Mouse (Mus musculus) midbrain, postnatal 0 days (tissue): ENCODE measurements around the gene Scd4. TPM values are rescaled to one million over a fixed set of nuclear protein-coding genes. Genes with fewer than 3 reads are reported as not detected.

ENCODE experiments used
- ATAC-seq: fragments of 200-750 bp; cut with Nextera tagmentation; 2 replicates; pipeline ENCODE4 v1.8.0; 2017; ENCODE audit warnings: moderate number of reproducible peaks, mild to moderate bottlenecking, moderate TSS enrichment, moderate library complexity; ENCODE audit not compliant: low FRiP score
- DNase-seq: peaks from one replicate; pipeline ENCODE4 v3.0.0-alpha.2; 2015; ENCODE audit warnings: low spot score
- H3K27ac ChIP-seq: fragments of 300-500 bp; sonication (generic); 2 replicates; pipeline ENCODE4 v1.5.1; 2014; ENCODE audit warnings: low read depth, mild to moderate bottlenecking, low read length, mixed read lengths
- H3K27me3 ChIP-seq: fragments of 300-500 bp; sonication (generic); 2 replicates; pipeline ENCODE4 v1.6.1; 2014; ENCODE audit warnings: low read length, control low read depth, mixed read lengths; ENCODE audit not compliant: insufficient read depth
- H3K36me3 ChIP-seq: fragments of 300-500 bp; sonication (generic); 2 replicates; pipeline ENCODE4 v1.6.1; 2014; ENCODE audit warnings: low read length, control low read depth, mixed read lengths; ENCODE audit not compliant: insufficient read depth
- H3K4me1 ChIP-seq: fragments of 300-500 bp; sonication (generic); 2 replicates; pipeline ENCODE4 v1.6.1; 2014; ENCODE audit warnings: mild to moderate bottlenecking, control low read depth, antibody characterized with exemption, low read length, mixed read lengths; ENCODE audit not compliant: insufficient read depth
- H3K4me2 ChIP-seq: fragments of 300-500 bp; sonication (generic); 2 replicates; pipeline ENCODE4 v1.6.1; 2014; ENCODE audit warnings: low read depth, mild to moderate bottlenecking, low read length, mixed read lengths; ENCODE audit not compliant: poor library complexity, severe bottlenecking
- H3K4me3 ChIP-seq: fragments of 300-500 bp; sonication (generic); 2 replicates; pipeline ENCODE4 v1.5.1; 2014; ENCODE audit warnings: low read depth, mild to moderate bottlenecking, low read length, moderate library complexity
- H3K9ac ChIP-seq: fragments of 300-500 bp; sonication (generic); replicated peaks from 2 replicates; pipeline ENCODE4 v1.6.1; 2014; ENCODE audit warnings: mild to moderate bottlenecking, low read length, moderate library complexity, mixed read lengths; ENCODE audit not compliant: poor library complexity, severe bottlenecking
- H3K9me3 ChIP-seq: fragments of 300-500 bp; sonication (generic); 2 replicates; pipeline ENCODE4 v1.6.1; 2016; ENCODE audit warnings: low read length, control low read depth
- CTCF ChIP-seq: IDR thresholded peaks from 2 replicates; pipeline ENCODE4 v1.5.1; 2016; ENCODE audit warnings: antibody characterized with exemption, mild to moderate bottlenecking
- WGBS: fragments of 180-500 bp; shearing (Covaris S2); extraction: QIAGEN DNeasy Blood & Tissue Kit; methylation state at CpG from one replicate; pipeline ENCODE4 v1.1.7; 2014; 5-methylcytosine and 5-hydroxymethylcytosine counted together
- polyA plus RNA-seq: library from polyadenylated mRNA; unstranded; fragments of >200 nt; fragmentation: Nextera tagmentation; extraction: Ambion mirVana; gene quantifications from 2 replicates; pipeline ENCODE4 v1.2.1, GENCODE M21; 2015
- total RNA-seq: library from RNA; depleted of rRNA; stranded (reverse); fragments of >200 nt; gene quantifications from 2 replicates; pipeline ENCODE4 v1.2.3, GENCODE M21; 2014; rRNA removed

Gene Scd4
- total RNA-seq: 0.33 and 0.44 TPM in 2 replicates
- polyA plus RNA-seq: 0.17 TPM in 1 of 2 replicates, not detected in the other

- Histone ChIP-seq H3K9ac (no peak within 1 kb of the TSS), H3K27me3 (no peaks in the 10 kb centered on the region), H3K9me3 (no peaks in the 10 kb centered on the region), H3K27ac (no peak within 1 kb of the TSS), H3K4me1 (no peaks in the 10 kb centered on the region), H3K4me2 (no peak within 1 kb of the TSS), H3K36me3 (no peaks in the 10 kb centered on the region), H3K4me3 (no peak within 1 kb of the TSS)
- TF ChIP-seq CTCF: no peak
- no peak for ATAC-seq
- 77% methylated on average over 10 of the region's 10 CpGs for WGBS
- peak; percentile 49 for DNase-seq
These were observed at the start of gene Scd4 for GRCm38 (mm10) chr19:44332833-44333623. TSS of gene Scd4 (plus strand) at chr19:44333092.

GRCm38 (mm10) chr19:44283157-44284024 is 49.5 kb upstream of the Scd4 start:
- H3K4me1 ChIP-seq: peaks cover 15% of the 10 kb centered on the region
- no peaks in the 10 kb centered on the region for H3K27me3 ChIP-seq
- peak overlapping the region; percentile 87 for H3K27ac ChIP-seq
- H3K9me3 ChIP-seq: no peaks in the 10 kb centered on the region
- H3K9ac ChIP-seq: no peak overlapping the region
- WGBS: 21% methylated on average over 15 of the region's 15 CpGs
- H3K36me3 ChIP-seq: no peaks in the 10 kb centered on the region
- TF ChIP-seq CTCF: no peak
- ATAC-seq (no peak), DNase-seq (no peak)
- H3K4me2 ChIP-seq: peak overlapping the region; percentile 85
- peak overlapping the region; percentile 48 for H3K4me3 ChIP-seq

- Histone ChIP-seq H3K9ac (peak overlapping the region; percentile 68), H3K9me3 (no peaks in the 10 kb centered on the region), H3K4me3 (peak overlapping the region; percentile 48), H3K4me2 (peak overlapping the region; percentile 85), H3K27ac (peak overlapping the region; percentile 87), H3K27me3 (no peaks in the 10 kb centered on the region), H3K4me1 (peaks cover 15% of the 10 kb centered on the region), H3K36me3 (no peaks in the 10 kb centered on the region)
- peak; percentile 97 for DNase-seq
- no peak for TF ChIP-seq CTCF
- ATAC-seq: peak; percentile 99
- under 1% methylated on average over 35 of the region's 38 CpGs for WGBS
These were observed 48.7 kb upstream of the Scd4 start for GRCm38 (mm10) chr19:44284025-44284695.

- Histone ChIP-seq H3K27me3 (no peaks in the 10 kb centered on the region), H3K4me2 (peak overlapping the region; percentile 85), H3K36me3 (no peaks in the 10 kb centered on the region), H3K4me3 (peak overlapping the region; percentile 48), H3K9me3 (no peaks in the 10 kb centered on the region), H3K9ac (peak overlapping the region; percentile 68), H3K27ac (peak overlapping the region; percentile 87), H3K4me1 (peaks cover 15% of the 10 kb centered on the region)
- TF ChIP-seq CTCF: no peak
- WGBS: 2% methylated on average over 11 of the region's 11 CpGs
- DNase-seq: no peak
- ATAC-seq: peak; percentile 15
These were observed 48.2 kb upstream of the Scd4 start for GRCm38 (mm10) chr19:44284723-44285122.

GRCm38 (mm10) chr19:44285554-44285953 is 47.3 kb upstream of the Scd4 start:
- 83% methylated on average over 8 of the region's 8 CpGs for WGBS
- Histone ChIP-seq H3K4me3 (no peak overlapping the region), H3K9ac (no peak overlapping the region), H3K27ac (no peak overlapping the region), H3K9me3 (no peaks in the 10 kb centered on the region), H3K27me3 (no peaks in the 10 kb centered on the region), H3K4me2 (no peak overlapping the region), H3K4me1 (peaks cover 12% of the 10 kb centered on the region), H3K36me3 (no peaks in the 10 kb centered on the region)
- no peak for ATAC-seq
- DNase-seq: no peak
- no peak for TF ChIP-seq CTCF
